Mouse (Mus musculus): ENCODE results near the gene Cdk18.
"Not testable (repeated sequence)": the region's sequence is repeated elsewhere in the genome, so short reads cannot be mapped to it uniquely, and the experiment has no call there.

Cdk18 gene

DNA sequence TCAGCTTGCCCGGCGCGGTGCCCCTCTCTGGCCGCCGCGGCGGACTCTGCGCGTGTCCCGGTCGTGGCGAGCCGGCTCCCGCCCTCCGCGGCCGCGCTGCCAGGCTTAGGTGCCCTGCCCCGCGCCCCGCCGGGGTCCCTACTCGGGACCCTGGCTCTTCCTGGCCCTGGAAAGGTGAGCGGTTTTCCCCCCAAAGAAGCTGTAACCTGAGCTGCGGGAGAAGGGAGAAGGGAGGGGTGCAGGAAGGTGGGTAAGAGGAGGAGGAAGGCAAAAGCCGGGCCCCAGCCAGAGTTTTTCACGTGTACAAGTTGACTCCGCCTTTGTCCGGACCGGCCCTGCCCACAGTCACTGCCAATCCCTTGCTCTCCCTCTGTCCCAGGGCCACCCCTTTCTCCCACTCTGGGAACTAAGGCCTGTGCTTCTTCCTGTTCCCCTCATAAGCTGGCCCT is at the start of gene Cdk18:
Gene Cdk18, minus strand, starts transcription at position 269 of the 449 bp plus-strand sequence.
- no peak for DNase-seq (ENCODE audit: low spot score in 2 of 2)

DNA sequence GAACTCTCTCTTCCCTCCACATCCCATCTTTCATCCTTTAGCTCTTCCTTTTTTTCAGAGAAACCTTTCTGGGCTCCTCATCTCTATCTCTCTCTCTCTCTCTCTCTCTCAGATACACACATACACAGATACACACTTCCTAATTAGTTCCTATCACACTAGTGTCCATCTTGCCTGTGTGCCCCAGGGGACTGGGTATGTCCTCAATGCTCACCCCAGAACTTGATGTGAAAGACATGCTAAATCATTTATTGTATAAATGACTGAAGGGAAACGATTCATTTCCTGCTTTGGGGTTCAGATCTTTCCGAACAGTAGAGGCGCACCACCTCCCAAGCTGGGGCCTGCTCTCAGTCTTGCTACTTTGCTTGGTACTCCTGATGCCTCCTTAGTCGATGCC is 49.7 kb upstream of the Cdk18 start:
- DNase-seq (ENCODE audit: low spot score in 2 of 2) = no peak

DNA sequence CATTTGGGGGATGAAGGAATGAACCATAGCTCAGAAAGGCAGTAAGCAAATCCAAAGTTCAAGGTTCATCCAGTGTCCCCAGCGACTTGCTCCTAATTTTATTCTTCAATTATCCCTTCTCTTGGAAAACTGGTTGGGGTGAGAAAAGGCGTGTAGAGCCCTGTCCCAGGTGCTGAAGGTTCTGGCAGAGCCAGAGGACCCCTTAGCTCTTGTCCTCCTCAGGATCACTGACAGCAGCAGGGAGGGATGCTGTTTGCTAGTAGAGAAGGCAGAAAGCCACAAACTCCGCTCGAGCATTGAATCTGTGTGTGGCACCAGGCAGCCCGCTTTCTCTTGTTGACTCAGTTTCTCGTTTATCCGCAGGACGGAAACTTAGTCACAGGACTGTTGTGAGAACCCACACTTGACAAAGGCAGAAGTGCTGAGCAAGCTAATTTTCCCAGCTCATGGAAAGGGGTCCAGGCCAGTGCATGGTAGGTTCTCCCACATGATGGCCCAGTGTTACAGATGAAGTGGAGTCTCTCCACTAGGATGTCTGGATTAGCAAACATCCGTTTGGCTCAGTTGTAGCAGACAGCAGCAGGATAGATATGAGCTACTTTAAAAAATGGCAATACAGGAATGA is 49.1 kb upstream of the Cdk18 start:
- DNase-seq (ENCODE audit: low spot score in 2 of 2) = peak in 1 of 2 experiments; percentile 2

DNA sequence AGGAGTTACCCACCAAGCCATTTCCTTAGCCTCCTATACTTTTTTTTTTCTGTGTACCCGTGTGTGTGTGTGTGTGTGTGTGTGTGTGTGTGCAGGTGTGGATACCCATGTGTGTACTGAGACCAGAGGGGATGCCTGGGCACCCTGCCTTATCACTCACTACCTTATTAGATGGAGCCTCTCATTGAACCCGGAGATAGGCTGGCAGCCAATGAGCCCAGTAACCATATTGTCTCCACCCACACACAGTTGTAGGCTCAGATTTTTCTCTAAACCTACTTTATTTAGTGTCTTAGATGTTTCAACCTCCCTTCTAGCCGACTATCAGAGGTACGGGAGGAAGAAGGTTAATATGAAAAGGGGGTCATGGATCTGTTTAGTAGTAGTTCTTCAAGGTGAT is 46.8 kb upstream of the Cdk18 start:
- no peak for DNase-seq (ENCODE audit: low spot score in 2 of 2)

DNA sequence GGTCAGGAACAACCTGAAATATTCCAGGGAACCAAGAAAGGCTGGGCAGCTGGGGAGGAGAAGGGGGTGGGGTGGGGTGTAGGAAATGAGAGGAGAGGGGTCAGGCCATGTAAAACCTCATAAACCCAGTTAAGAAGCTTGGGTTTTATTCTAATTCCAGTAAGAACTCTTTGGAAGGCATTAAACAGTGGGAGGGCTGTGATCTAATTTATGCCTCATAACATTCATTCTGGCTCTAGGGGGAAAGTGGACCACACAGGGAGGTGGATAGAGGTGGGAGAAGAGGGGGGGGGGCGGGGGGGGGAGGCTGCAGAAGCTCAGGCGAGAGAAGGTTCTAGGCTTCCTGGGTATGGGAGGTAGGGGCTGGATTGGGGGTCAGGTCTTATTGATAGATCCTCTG is 32.1 kb upstream of the Cdk18 start:
- DNase-seq (ENCODE audit: low spot score in 2 of 2) = no peak

DNA sequence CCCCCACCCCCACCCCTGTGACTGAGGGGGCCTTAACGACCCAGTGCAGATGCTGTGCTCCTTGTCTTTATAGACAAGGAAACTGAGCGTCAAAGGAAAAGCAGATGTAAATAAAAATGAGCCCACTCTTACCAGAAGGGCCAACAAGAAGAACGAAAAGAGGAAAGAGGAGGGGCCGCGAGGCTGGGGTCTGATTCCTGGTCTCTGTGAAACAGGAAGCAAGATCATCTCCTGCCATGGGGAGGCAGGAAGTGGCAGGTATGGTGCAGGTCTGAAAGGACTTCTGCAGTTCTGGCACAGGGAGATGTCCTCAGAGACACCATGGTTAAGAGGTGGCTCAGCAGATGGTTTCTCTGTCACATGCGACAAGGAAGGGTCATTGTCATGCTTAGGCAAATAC is 31.2 kb upstream of the Cdk18 start:
- DNase-seq (ENCODE audit: low spot score in 2 of 2) = no peak

DNA sequence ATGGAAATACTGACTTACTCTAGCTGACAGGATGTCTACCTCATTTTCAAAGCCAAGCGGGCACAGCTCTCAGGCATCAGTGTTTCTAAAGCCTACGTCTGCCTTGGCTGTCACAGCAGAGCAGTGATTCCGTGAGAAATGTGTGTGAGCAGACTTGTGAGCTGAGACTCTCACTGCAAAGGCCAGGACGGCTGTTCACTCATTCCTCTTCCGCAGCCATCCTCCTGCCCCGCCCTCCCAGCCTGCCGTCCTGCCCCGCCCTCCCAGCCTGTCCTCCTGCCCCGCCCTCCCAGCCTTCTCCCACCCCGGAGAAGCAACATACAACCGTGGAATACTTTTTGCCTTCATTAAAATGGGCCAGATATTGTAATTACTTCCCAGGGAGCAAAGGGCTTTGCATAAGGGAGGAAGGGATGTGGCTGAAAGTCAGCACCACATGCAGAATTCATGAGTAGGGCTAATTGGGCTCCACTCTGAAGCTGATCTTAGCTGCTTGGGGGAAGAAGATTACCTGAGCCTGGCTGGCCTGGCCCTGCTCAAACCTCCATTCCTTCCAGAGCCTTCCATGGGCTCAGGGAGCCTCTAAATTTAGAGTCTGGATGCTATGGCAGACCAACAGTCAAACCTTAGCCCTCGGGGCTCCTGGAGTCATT is 28.8 kb upstream of the Cdk18 start:
- DNase-seq (ENCODE audit: low spot score in 2 of 2) = no peak

DNA sequence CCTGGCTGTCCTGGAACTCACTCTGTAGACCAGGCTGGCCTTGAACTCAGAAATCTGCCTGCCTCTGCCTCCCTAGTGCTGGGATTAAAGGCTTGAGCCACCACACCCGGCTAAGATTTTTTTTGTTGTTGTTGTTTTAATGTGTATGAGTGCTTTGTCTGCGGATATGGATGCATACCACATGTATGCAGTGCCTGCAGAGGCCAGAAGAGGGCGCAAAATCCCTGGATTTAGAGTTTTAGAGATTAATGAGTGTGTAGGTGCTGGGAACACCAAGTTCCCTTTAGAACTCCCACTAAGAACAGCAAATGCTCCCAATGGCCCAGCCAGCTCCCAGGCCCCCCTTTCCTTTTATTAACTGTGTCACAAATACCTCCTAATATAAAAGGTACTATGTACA is 26.4 kb upstream of the Cdk18 start:
- no peak for DNase-seq (ENCODE audit: low spot score in 2 of 2)

DNA sequence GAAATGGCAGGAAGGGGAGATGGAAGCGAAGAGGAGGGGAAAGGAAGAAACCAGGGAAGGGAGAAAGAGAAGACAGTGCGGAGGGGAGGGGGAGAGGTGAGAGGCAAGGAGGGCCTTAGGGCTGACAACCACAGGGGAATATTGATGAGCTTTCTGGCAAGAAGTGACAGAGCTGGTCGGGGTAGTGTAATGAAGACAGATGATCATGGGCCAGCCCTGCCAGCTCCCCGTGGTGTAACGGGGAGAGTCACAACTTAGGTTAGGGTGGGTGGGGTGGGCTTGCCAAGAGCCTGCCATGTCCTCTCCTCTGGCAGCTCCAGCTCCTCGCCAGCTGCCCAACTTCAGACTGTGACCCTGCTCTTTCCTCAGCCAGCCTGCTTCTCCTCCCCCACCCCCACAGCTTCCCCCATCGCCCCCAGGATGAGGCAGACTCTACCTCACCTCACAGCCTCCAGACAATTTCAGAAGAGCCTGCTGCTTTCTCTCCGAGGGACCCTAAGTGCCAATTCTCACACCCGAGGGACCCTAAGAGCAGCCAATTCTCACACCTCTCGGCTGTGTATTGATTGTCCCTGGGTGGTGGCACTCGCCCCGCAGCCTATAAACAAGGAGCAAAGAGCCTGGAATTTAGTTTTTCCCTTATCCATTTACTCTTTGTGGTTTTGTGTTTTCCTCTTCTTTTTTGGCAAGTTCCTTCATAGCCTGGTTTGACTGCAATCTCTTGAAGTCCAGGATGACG is 25.5 kb upstream of the Cdk18 start:
- no peak for DNase-seq (ENCODE audit: low spot score in 2 of 2)

DNA sequence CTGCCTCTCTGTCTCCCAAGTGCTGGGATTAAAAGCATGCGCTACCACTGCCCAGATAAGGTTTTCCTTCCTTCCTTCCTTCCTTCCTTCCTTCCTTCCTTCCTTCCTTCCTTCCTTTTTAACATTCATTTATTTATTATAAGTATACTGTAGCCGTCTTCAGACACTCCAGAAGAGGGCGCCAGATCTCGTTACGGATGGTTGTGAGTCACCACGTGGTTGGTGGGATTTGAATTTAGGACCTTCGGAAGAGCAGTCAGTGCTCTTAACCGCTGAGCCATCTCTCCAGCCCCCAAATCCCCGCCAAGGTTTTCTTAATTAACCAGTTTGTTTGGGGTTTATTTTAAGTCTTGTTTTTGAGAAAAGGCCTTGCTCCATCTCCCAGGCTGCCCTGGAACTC is 23.1 kb upstream of the Cdk18 start:
- not testable (repeated sequence) for DNase-seq (ENCODE audit: low spot score in 2 of 2)

DNA sequence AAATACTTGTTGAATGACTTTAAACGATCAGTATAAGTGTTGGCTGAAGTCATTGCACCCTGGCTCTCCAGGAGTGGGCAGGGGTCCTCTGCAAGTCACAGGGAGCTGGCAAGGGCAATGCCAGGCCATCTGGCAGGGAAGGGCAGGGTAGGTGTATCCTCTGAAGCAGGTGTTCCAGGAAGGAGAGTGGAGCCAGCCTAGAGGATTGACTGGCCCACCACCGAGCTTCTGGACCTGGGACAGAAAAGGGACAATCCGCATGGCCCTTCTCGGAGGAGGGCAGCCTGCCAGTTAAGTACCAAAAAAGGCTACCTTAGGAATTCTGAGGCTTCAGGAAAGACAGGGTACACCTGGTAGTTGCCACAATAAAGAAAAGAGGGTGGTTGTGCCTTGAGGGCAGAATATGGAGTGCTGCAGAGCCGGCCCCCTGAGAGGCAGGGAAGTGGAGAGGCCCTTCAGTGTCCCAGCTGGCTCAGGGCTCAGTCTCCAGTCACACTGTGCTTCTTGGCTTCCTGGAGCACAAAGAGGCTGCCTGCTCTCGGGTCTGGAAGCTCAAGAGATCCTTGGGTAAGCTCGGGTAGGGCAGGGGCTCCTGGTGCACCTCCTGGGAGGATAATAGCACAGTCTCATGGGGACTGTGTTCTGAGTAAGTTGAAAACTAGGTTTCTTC is 21.9 kb upstream of the Cdk18 start:
- no peak for DNase-seq (ENCODE audit: low spot score in 2 of 2)

DNA sequence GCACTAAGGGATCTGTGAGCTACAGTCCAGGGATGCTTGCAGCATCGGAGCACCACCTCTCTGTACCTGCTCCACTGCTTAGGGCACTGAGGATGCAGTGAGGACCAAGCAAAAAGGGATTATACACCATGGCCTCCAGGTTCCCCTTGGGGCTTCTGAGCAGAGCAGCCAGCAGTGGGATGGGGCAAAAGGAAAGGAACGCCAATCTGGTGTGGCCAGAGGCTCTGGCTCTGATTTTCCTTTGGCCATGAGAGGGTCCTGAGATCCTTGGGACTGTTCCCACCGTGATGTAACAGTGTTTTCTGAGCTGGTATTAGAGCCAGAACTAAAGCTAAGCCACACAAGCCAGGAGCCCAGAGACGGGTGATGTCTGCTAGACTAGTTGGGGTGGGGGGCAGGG is 20.2 kb upstream of the Cdk18 start:
- no peak for DNase-seq (ENCODE audit: low spot score in 2 of 2)

DNA sequence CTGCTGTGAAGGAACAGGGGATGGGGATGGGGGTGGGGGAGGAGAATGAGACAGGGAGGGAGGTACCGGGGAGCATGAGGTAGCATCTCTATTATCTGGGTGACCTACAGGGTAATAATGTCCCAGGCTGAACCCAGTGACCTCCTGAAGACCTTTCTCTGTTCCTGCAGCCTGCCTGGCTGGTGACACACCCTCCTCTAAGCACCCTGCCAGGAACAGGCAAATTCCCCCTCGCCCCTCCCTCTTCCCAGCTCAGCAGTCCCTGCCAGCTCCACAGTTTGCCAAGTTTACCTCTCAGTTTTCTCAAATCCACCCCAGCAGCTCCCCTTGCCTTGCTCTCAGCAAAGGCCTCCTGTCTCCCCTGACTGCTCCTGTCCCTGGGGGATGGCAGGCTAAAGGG is 19.3 kb upstream of the Cdk18 start:
- no peak for DNase-seq (ENCODE audit: low spot score in 2 of 2)

DNA sequence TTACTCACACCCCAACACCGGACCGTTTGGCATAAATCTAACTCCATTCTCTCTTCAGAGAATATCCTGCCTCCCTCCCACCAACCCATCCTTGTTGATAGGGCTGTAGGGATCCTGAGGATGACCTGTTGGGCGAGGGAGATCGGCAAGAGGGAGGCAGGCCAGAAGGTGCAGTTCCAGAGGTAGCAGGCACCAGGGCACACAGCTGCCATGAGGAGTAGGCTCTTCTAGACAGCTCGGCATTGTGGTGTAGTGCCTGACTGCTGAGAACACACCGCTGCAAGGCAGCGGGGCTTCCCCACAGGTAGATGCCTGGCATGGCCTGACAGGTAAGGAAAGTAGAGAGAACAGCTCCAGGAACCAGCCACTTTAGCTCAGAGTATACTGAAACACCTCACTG is 18.3 kb upstream of the Cdk18 start:
- no peak for DNase-seq (ENCODE audit: low spot score in 2 of 2)

DNA sequence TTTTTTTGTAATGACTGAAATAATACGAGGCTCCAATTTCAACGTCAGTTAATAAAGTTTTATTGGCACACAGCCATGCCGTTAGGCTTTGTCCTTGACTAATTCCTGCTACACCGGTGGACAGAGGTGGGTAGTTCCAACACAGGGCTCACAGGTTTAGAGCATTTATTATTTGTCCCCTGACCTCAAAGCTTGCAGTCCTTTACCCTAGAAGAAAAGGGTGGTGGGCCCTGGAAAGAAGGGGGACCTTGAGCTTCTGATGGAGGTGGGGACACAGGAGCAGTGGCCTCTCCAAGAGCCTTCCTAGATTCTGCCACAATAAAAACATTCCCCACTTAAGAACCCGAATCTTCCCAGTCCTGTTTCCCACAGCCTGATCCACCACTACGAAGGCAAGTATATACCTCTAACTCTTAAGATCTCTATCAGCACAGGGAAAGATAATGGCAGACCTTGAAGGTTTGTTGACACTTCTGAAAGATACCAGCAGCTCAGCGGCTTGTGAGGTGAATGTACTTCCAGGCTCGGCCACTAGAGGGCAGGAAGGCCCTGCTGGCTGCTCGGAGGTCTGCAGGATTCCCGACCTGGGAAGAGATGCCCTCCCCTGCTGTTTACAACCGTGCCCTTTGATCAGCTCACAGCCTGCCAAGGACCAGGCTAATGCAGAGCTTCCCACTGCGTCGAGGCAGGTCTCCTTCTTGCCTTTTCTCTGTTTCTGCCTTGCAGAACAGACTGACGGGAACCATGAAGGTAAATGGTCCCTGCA is 17.7 kb upstream of the Cdk18 start:
- DNase-seq (ENCODE audit: low spot score in 2 of 2) = peak; percentile 69 to 89

DNA sequence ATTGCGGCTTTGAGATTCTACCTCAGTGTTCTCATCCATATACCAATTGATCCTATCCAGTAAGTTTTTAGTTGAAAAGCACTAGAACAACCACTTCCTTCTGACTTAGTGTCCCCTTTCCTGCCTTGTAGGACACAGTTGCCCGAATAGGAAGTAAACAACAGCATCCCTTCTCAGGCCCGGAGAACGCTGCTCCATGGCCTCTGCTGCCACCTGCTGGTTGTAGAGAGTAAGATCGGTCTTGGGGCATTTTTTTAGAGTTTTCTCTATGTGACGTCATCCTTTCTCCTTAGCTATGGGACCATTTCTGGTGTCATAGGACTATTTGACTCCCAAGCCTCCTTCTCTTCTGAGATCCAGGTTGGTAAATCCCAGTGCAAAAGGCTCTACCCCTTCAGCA is 16.3 kb upstream of the Cdk18 start:
- DNase-seq (ENCODE audit: low spot score in 2 of 2) = peak in 1 of 2 experiments; percentile 66

DNA sequence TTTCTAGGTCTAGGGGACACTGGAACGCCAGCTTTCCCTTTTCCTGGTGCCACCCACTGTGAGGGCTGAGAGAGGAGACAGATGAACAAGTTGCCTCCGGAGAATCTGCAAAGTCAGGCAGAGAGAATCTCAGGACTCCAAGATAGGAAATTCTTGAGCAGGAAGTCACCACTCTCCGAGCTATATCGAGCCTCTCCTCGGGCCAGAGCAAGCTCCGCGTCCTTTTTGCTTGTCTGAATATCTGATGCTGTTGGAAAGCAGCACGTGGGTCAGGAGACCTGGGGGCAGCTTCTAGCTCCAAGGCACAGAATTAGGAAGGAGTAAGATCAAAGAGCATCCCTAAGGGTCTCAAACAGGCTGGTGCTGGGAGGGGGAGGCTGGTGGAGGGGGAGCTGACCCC is 14.2 kb upstream of the Cdk18 start:
- no peak for DNase-seq (ENCODE audit: low spot score in 2 of 2)

DNA sequence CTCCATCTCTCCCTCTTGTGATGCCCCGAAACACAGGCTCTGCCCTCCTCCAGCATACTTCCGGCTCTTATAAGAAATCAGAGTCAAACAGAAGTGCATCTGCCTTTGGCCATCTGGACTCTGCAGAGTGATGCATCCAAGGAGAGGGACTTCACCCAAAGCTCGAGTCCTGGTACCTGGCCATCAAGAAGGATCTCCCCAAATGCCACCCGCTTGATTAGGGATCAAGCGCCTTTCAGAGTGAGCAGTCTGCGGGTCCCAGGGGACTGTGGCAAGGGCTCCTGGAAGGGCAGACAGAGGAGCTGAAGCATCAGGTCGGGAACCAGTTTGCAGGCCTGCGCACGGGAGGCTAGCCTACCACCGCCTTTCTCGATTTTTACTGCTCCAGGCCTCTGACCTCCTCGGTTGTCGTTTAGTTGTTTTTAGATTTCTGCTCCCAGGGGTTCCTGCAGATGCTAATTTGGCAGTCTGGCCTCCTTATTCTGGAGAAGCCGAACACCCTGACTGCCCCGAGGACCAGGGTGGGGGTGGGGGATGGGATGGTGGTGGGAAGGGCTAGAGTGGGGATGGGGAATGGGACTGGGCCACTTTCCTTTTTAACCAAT is 13.7 kb upstream of the Cdk18 start:
- no peak for DNase-seq (ENCODE audit: low spot score in 2 of 2)

DNA sequence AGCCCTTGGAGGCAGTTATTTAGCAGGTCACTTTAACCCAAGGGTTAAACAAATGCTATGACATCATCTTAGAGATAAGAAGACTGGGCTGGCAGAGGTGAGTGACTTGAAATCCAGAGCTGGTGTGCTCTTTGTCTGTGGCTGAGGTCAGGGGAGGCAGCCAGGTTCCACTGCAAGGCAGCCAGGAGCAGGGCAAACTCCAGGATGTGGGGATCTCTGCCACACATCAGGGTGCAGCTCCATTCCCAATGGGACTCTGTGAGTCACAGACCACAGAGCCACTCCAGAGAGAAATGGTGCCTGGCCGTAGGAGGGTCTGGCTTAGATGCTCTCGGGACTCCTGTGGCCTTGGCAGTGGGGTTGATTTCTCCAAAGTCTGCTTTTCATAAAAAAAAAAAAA is 12.4 kb upstream of the Cdk18 start:
- no peak for DNase-seq (ENCODE audit: low spot score in 2 of 2)

DNA sequence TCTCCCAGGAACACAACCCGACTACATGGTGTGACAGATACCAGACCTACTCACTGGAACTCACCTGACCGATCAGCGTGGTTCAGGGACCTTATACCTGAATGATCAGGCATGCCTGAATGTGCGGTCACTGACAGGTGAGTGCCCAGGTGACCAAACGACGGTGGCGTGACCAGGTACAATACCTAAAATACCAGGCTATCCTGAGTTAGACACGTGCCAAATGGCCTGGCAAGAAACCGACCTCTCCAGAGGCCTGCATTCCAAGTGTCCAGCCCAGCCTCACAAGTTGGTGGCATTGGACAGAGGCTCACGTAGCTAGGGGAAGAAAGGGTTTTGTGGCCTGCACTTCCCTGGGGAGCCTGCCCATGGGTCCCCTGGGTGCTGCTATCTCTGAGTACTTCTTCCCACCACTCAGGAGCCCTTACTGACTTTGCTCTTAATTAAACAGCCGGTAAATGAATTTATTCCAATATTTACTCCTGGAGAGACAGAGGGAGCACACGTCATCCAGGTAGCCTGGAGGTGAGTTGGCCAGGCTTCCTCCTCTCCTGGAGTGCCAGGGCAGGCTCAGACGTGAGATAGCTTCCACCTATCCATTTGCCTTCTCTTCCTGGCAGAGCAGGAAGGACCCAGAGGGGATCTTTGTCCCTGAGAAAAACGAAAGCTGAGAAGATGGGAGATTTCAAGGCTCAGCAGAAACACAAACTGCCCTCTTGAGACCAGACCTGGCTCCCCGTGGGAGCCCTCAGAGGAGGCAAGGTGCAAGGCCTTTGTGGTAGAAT is 11.5 kb upstream of the Cdk18 start:
- no peak for DNase-seq (ENCODE audit: low spot score in 2 of 2)

DNA sequence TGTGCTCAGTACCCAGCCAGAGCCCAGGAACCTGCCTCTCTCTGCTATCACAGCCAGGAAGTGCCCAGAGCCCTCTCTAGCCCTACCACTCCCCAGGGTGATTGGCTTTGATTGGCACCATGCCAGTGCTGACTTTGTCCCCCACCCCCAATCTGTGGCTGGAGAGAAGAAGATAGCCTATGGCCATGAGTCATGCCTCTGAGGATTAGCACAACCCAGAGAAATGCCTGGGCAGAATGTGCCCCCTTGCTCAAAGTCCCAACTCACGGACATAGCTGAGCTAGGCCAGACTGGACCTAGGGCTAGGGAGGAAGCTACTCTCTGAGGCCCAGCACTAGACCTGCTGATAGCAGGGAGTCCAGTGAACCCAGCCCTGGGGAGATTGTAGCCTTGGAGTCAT is 10.7 kb upstream of the Cdk18 start:
- DNase-seq (ENCODE audit: low spot score in 2 of 2) = no peak

All from frontal cortex, postnatal 14 days (tissue).